Mouse (Mus musculus): Measurements from ENCODE around the gene E430018J23Rik.
A peak's percentile ranks its signal among the peaks of the same experiment; 100 is the strongest.
"Not testable (repeated sequence)": the region's sequence is repeated elsewhere in the genome, so short reads cannot be mapped to it uniquely, and the experiment has no call there.

The E430018J23Rik gene

GRCm38 (mm10) chr7:127378310-127378921 is 15.0 kb downstream of the E430018J23Rik start:
- DNase-seq (ENCODE audit: low spot score) = no peak

GRCm38 (mm10) chr7:127375271-127376245 is 17.9 kb downstream of the E430018J23Rik start, which contains the start of gene Zfp747:
TSS of gene Zfp747 (minus strand) at chr7:127376050.
- peak; percentile 84 for DNase-seq (ENCODE audit: low spot score)

GRCm38 (mm10) chr7:127371870-127372269 is 21.6 kb downstream of the E430018J23Rik start:
- DNase-seq (ENCODE audit: low spot score) = not testable (repeated sequence)

GRCm38 (mm10) chr7:127371213-127371612 is 22.2 kb downstream of the E430018J23Rik start:
- DNase-seq (ENCODE audit: low spot score) = no peak

GRCm38 (mm10) chr7:127366249-127366648 is 27.2 kb downstream of the E430018J23Rik start:
- no peak for DNase-seq (ENCODE audit: low spot score)

GRCm38 (mm10) chr7:127364166-127364565 is 29.3 kb downstream of the E430018J23Rik start:
- no peak for DNase-seq (ENCODE audit: low spot score)

- DNase-seq (ENCODE audit: low spot score) = no peak
Observed at GRCm38 (mm10) chr7:127363475-127363921, 29.9 kb downstream of the E430018J23Rik start.

- DNase-seq (ENCODE audit: low spot score) = not testable (repeated sequence)
Observed at GRCm38 (mm10) chr7:127362418-127362817, 31.0 kb downstream of the E430018J23Rik start.

- DNase-seq (ENCODE audit: low spot score) = no peak
Observed at GRCm38 (mm10) chr7:127361449-127361848, 32.0 kb downstream of the E430018J23Rik start.

- DNase-seq (ENCODE audit: low spot score) = no peak
Observed at GRCm38 (mm10) chr7:127360265-127360664, 33.2 kb downstream of the E430018J23Rik start.

GRCm38 (mm10) chr7:127358472-127358871 is 35.0 kb downstream of the E430018J23Rik start:
- DNase-seq (ENCODE audit: low spot score) = no peak

GRCm38 (mm10) chr7:127357871-127358270 is 35.6 kb downstream of the E430018J23Rik start:
- DNase-seq (ENCODE audit: low spot score) = no peak

GRCm38 (mm10) chr7:127355796-127356195 is 37.6 kb downstream of the E430018J23Rik start:
- no peak for DNase-seq (ENCODE audit: low spot score)

- no peak for DNase-seq (ENCODE audit: low spot score)
Observed at GRCm38 (mm10) chr7:127351230-127352004, 42.0 kb downstream of the E430018J23Rik start.

GRCm38 (mm10) chr7:127346676-127347075 is 46.8 kb downstream of the E430018J23Rik start:
- no peak for DNase-seq (ENCODE audit: low spot score)

- DNase-seq (ENCODE audit: low spot score) = peak; percentile 99
Observed at GRCm38 (mm10) chr7:127345512-127346325, 47.7 kb downstream of the E430018J23Rik start, which contains the start of gene Zfp768. TSS of gene Zfp768 (minus strand) at chr7:127345589.

GRCm38 (mm10) chr7:127345092-127345491 is 48.3 kb downstream of the E430018J23Rik start:
- no peak for DNase-seq (ENCODE audit: low spot score)

GRCm38 (mm10) chr7:127344371-127344770 is 49.1 kb downstream of the E430018J23Rik start:
- no peak for DNase-seq (ENCODE audit: low spot score)

- no peak for DNase-seq (ENCODE audit: low spot score)
Observed at GRCm38 (mm10) chr7:127343351-127344019, 49.9 kb downstream of the E430018J23Rik start.

- no peak for DNase-seq (ENCODE audit: low spot score)
Observed at GRCm38 (mm10) chr7:127342888-127343287, 50.5 kb downstream of the E430018J23Rik start.

Measured in ovary, postnatal 10 days (tissue).